Mouse (Mus musculus): ENCODE results near the gene Chmp2a.

- TF ChIP-seq CTCF (IDR thresholded peaks at IDR 0.05; ENCODE audit: control insufficient read depth, insufficient read depth, insufficient read length) (no peak), MAX (IDR thresholded peaks at IDR 0.05) (no peak), USF1 (IDR thresholded peaks at IDR 0.05; ENCODE audit: low read depth) (no peak), CEBPB (IDR thresholded peaks at IDR 0.05; ENCODE audit: low read depth) (no peak), FOSL1 (IDR thresholded peaks at IDR 0.05; ENCODE audit: insufficient read depth, low read length, poor library complexity, severe bottlenecking) (no peak), MYOD1 (IDR thresholded peaks at IDR 0.05; ENCODE audit: control insufficient read depth, insufficient read length, low read depth) (no peak)
Measured at GRCm38 (mm10) chr7:13041256-13041655, 6.6 kb upstream of the Chmp2a start.
